Comparison of ENCODE assay signal across 8 mouse cellular contexts in genomic region chr7:90130501-90131375, GRCm38 (mm10). TPM values are rescaled to one million over a fixed set of nuclear protein-coding genes. Genes with fewer than 3 reads are reported as not detected.
DNase-seq lines count a peak whose midpoint lies in the region; ATAC-seq and TF ChIP-seq lines count a peak whose summit lies in the region.

No protein-coding gene starts in this region.

- peak overlapping the region; percentile 96 for H3K9ac ChIP-seq in embryonic facial prominence, embryonic 12.5 days
- H3K9ac ChIP-seq in heart, embryonic 14.5 days (ENCODE audit: low read length), result peak overlapping the region; percentile 92

- H3K9me3 ChIP-seq in embryonic facial prominence, embryonic 12.5 days, result no peaks in the 10 kb centered on the region
- H3K9me3 ChIP-seq in heart, embryonic 14.5 days (ENCODE audit: control insufficient read depth, low read length), result no peaks in the 10 kb centered on the region

- peak overlapping the region; percentile 92 for H3K4me3 ChIP-seq in embryonic facial prominence, embryonic 12.5 days
- peak overlapping the region; percentile 68 to 79 for H3K4me3 ChIP-seq in heart, embryonic 14.5 days (ENCODE audit: control insufficient read depth in 1 of 2, insufficient read depth in 1 of 2, low read depth in 1 of 2, low read length in 2 of 2)

- under 1% methylated on average over 34 of the region's 39 CpGs for WGBS in embryonic facial prominence, embryonic 12.5 days
- under 1% methylated on average over 33 of the region's 39 CpGs for WGBS in heart, embryonic 14.5 days

- POLR2A ChIA-PET in Patski (lab: Charles Lee), result interaction anchor here (0.6 to 4.7 kb wide), 9 partner anchors 12 to 92 kb away, joined by 3 to 19 read pairs (median 4); no protein-coding TSS in a partner anchor

- in situ Hi-C loops in Patski (cut with MboI; ENCODE audit: low pct_unique_long_range_greater_than_20kb), result no loop called here

- TF ChIP-seq CTCF in Patski (IDR thresholded peaks at IDR 0.05), result no peak

- DNase-seq in A20 (ENCODE audit: low read depth, low spot score), result peak; percentile 65
- no peak for DNase-seq in Patski (ENCODE audit: low read depth, low spot score)
- DNase-seq in layer of hippocampus, adult 9-11 months, result peak; percentile 35
- peak; percentile 30 for DNase-seq in lung, postnatal 14 days
- peak; percentile 42 to 60 for DNase-seq in right cerebral cortex, postnatal 10 days (ENCODE audit: low spot score in 2 of 2)
- no peak for DNase-seq in Muller cell, postnatal 12 days (ENCODE audit: inconsistent ontology term)

- no peaks in the 10 kb centered on the region for H3K27me3 ChIP-seq in Patski
- H3K27me3 ChIP-seq in embryonic facial prominence, embryonic 12.5 days, result no peaks in the 10 kb centered on the region
- H3K27me3 ChIP-seq in heart, embryonic 14.5 days (ENCODE audit: control insufficient read depth, insufficient read depth, low read length), result no peaks in the 10 kb centered on the region

- H3K4me2 ChIP-seq in embryonic facial prominence, embryonic 12.5 days (replicated peaks), result peak overlapping the region; percentile 69
- peak overlapping the region; percentile 73 for H3K4me2 ChIP-seq in heart, embryonic 14.5 days (ENCODE audit: low read length)

- CTCF ChIA-PET in Patski (lab: Charles Lee), result interaction anchor here (0.9 to 1.7 kb wide), 6 partner anchors 13 to 100 kb away, joined by 3 to 5 read pairs (median 3); no protein-coding TSS in a partner anchor

- H3K27ac ChIP-seq in embryonic facial prominence, embryonic 12.5 days, result peak overlapping the region; percentile 98
- peak overlapping the region; percentile 68 to 100 for H3K27ac ChIP-seq in heart, embryonic 14.5 days (replicated peaks in 1 of 2; ENCODE audit: control insufficient read depth in 1 of 2, insufficient read depth in 1 of 2, low read depth in 2 of 2, low read length in 2 of 2)

- ATAC-seq in Patski, result peak; percentile 20
- peak; percentile 67 for ATAC-seq in embryonic facial prominence, embryonic 12.5 days (ENCODE audit: insufficient number of reproducible peaks, insufficient read depth, low FRiP score, low TSS enrichment)
- no peak; the same call in 1 of the 2 replicates for ATAC-seq in heart, embryonic 14.5 days (ENCODE audit: insufficient number of reproducible peaks, insufficient read depth, low FRiP score, low read depth)

- peaks cover 12% of the 10 kb centered on the region; the same call in 1 of the 2 replicates for H3K4me1 ChIP-seq in embryonic facial prominence, embryonic 12.5 days
- H3K4me1 ChIP-seq in heart, embryonic 14.5 days (ENCODE audit: control insufficient read depth in 2 of 2, insufficient read depth in 2 of 2, low read length in 2 of 2), result peaks cover 0 to 26% of the 10 kb centered on the region in 2 experiments; a peak in 3 of 4 replicates

- no peaks in the 10 kb centered on the region for H3K36me3 ChIP-seq in embryonic facial prominence, embryonic 12.5 days
- no peaks in the 10 kb centered on the region for H3K36me3 ChIP-seq in heart, embryonic 14.5 days (ENCODE audit: control insufficient read depth, insufficient read depth, low read length)

RNA-seq across cellular contexts. Expression of gene Picalm, which starts 0.7 kb away (rescaled TPM):
- polyA plus RNA-seq in Patski (2021), result 331 TPM
- polyA plus RNA-seq in embryonic facial prominence, embryonic 12.5 days (2016; fragmentation: Nextera tagmentation; extraction: Ambion mirVana), result 43.7 and 45.7 TPM in 2 replicates
- 42.4 and 44.4 TPM in 2 replicates for polyA plus RNA-seq in heart, embryonic 14.5 days (2014; fragmentation: Nextera tagmentation; extraction: Ambion mirVana)

Comparison
In these comparisons a context has a peak if more than half of its experiments do, and no peak if none do; other contexts are left out.
1. DNase-seq: peak in A20 (single experiment), layer of hippocampus, adult 9-11 months (single experiment), lung, postnatal 14 days (single experiment) and right cerebral cortex, postnatal 10 days (2 of 2); none in Patski (single experiment) and Muller cell, postnatal 12 days (single experiment).